Mouse (Mus musculus) left cerebral cortex, adult 9 months (tissue): ENCODE results near the gene Cd19.

ENCODE experiments used
- DNase-seq, 2 experiments: peaks; one replicate each; pipeline ENCODE4 v3.0.0; 2022; ENCODE audit warnings: low spot score in 2 of 2

Cd19 gene

DNA sequence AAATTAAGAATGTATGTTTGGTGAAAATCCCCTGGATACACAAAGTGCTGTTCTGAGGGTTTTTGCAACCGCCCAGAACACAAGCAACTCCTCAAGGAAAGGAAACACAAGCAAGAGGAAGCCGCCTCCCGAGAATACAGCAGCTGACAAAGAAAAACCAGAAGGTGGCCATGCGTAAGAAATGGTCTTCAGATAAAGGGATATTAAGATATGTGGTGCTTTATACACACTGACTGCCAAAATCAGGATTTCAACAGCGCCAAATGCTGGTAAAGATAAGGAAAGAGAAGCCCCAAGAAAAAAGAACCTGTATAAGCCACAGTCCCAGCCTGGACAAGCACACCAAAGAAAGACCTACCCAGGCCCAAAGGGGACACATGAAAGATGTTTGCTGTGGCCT is 31.1 kb downstream of the Cd19 start:
- no peak for DNase-seq

DNA sequence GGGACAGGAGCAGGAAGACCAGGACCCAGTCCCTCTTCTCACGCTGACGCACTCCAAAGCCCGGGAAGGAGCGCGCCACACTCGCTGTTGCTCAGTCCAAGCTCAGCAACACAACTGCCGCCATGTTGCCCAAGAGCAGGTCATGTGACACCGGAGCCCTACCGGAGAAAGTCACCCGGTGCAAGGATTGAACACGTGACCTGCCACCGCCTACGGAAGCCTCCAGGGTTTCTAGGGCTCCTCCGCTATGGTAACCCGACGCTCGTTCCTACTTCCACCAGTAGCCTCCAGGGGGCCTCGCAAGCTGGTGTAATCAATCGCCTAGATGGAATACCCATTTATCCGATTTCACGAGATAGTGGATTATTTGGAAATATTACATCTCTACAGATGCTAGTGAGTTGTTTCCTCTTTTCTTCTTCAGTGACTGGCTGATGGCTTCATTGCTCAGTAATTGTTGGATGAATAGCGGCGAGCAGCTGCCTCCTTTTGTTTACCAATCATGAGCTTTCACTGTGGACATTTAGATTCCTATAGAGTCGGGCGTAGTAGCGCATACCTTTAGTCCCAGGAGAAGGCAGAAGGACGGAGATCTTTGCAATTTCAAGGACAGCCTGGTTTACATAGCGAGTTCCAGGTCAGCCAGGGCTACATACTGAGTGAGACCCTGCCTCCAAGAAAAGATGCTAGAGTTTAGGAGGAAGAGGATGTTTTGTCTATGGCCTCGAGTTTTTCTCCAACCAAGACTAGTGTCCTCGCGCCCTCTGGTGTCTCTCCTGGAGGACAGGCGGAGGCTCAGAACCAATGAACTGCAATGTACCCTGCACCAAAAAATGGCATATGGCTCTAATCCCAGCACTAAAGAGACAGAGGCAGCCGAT is 37.2 kb downstream of the Cd19 start, which contains the start of gene Spns1:
Gene Spns1 (minus strand): TSS at position 173 of the 881 bp plus-strand sequence.
- DNase-seq = peak; percentile 95 to 99

DNA sequence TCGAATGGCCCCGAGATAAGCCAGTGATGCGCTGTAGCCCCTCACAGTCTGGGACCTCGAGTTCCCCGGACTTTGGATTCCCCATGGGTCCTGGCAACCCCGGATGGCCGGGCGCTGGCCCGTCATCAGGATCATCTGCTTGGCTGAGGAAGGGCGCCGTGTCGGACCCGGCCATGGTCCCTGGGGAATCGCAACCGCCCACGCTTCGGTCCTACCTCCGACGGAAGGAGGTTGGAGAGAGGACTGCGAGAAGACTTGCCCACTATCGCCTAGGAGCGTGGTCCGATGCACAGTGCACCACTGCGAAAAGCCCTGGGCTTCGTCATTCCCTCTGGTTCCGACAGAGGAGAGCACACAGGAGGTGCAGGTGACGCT is 37.8 kb downstream of the Cd19 start:
- DNase-seq = no peak

- DNase-seq = no peak
Observed at GRCm38 (mm10) chr7:126375012-126375411, 39.7 kb downstream of the Cd19 start.

GRCm38 (mm10) chr7:126374526-126374925 is 40.2 kb downstream of the Cd19 start:
- DNase-seq = no peak

GRCm38 (mm10) chr7:126373007-126373406 is 41.7 kb downstream of the Cd19 start:
- DNase-seq = no peak

- DNase-seq = no peak
Observed at GRCm38 (mm10) chr7:126369393-126369792, 45.3 kb downstream of the Cd19 start, which contains the start of gene Lat. Gene Lat, minus strand, starts transcription at chr7:126369570.

DNA sequence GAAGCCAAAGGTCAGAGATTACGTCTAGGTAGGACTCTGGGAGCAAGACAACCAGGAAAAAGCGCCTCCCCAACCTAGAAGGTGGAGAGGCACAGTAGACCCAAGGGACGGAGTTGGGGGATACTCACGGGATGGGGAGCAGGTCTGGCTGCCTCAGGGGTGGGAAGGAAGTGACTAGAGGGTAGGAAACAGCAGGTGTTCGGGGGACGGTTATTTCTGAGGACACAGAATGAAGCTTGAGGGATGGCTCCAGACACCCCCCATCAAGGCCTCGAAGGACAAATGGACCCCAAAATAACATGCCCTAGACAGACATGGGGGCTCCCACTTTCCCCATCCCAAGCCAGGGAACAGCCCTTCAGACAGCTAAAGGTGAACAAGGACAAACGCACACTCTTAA is 46.3 kb downstream of the Cd19 start:
- no peak for DNase-seq

DNA sequence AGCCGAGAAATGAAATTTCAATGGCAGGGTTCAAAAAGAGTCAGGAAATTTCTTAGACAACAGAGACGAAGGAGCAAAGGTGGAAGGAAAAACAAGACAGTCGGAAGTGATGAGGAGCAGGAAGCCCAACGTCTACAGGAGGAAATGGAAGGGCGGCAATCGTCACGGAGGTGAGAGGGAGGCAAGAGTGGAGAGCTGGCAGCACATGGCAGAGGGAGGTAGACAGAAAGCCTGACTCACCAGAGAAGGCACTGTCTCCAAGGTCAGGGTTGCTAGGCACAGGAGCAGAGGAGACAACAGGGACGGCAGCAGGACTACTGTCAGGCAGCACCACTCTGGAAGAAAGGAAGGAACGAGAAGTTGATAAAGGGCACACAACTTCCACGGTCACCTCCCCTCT is 47.1 kb downstream of the Cd19 start:
- no peak for DNase-seq

DNA sequence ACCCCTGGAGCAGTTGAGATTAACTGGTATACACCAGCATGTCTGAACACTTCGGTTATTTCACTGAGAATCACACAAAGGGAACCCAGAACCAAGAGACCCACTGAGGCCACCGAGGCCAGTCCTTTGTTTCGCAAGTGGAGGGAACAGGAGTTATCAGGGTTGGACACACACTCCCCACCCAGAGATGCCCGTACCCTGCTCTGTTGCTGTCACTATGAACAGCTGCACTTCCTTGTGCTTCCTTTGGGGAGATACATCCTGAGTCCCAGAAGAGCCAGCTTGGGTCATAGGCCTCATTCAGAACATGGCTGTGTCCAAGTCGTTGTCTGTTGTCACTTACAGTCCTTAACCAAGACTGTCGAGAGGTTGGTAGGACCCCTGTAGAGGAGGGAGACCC is 51.7 kb downstream of the Cd19 start:
- DNase-seq = no peak

- no peak for DNase-seq
Observed at GRCm38 (mm10) chr7:126359049-126359448, 55.6 kb downstream of the Cd19 start.
